Mouse (Mus musculus) liver, postnatal 0 days (tissue): ENCODE results near the gene Sumf1.

Experiments used
- CTCF ChIP-seq: sonication (generic); IDR thresholded peaks from 2 replicates; pipeline ENCODE4 v1.5.1; 2016; ENCODE audit warnings: antibody characterized with exemption, low read depth
- EP300 ChIP-seq: IDR thresholded peaks from 2 replicates; pipeline ENCODE4 v1.6.1; 2016; ENCODE audit warnings: antibody characterized with exemption, low read depth, mild to moderate bottlenecking

GRCm38 (mm10) chr6:108197117-108197516, 11.7 kb upstream of the Sumf1 start:
- TF ChIP-seq CTCF (no peak), EP300 (no peak)
